Mouse (Mus musculus): ENCODE results near the gene 1110004F10Rik.

Gene 1110004F10Rik

DNA sequence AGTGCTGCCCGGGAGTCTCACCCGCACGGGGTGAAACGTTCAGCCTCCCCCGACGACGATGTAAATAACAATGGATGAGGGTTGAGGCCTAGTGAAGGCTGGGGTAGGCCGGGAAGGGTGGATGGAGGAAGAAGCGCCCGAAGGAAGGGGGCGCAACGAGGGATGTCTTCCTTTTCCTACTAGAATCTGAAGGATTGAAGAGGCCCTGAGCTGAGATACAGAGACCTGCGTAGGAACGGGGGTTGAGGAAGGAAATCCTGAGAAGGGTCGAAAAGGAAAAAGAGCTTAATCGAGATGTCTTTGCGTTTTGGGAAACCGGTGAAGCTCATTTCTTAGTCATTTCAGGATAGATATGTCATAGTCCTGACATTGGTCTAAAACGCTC lies 54.3 kb downstream of the 1110004F10Rik start:
- DNase-seq: no peak

GRCm38 (mm10) chr7:116099952-116100528 lies 60.8 kb downstream of the 1110004F10Rik start:
- no peak for DNase-seq

- no peak for DNase-seq
Observed at GRCm38 (mm10) chr7:116103091-116103490, 63.9 kb downstream of the 1110004F10Rik start.

DNA sequence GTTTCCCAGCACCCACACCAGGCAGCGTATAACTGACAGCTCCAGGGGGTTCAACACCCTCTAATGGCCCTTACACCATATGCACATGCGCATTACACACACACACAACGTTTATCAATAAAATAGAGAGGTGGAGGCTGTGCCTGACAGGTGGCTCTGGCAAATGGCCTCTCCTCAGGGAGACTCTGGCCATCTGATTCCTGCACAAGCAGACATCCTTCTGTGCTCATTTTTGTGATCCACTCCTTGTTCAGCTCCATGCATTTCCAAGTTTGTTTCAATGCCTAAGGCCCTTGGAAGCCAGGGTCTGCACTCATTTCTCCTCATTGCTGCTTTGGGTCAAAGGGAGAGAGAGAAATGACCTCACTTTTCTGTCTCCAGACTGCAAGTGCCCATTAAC lies 71.5 kb downstream of the 1110004F10Rik start:
- peak in 1 of 2 experiments; percentile 43 for DNase-seq

DNA sequence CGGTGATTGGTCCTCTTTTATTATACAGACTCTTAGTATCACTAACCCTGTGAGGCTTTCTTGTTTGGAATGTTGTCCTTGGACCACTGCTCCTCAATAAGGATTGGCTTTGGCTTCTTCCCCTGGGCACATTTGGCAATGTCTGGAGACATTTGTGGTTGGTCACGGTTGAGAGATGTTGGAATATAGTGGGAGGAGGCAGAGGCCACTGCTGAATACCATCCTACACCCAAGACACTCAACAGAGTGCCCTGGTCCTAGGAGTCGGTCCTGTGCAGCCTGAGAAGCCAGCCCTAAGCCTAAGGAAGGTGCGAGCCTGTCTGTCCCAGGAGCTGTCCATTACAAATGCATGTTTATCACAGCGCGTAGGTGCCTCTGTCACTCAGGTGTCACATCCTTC lies 72.3 kb downstream of the 1110004F10Rik start:
- DNase-seq: peak in 1 of 2 experiments; percentile 22

DNA sequence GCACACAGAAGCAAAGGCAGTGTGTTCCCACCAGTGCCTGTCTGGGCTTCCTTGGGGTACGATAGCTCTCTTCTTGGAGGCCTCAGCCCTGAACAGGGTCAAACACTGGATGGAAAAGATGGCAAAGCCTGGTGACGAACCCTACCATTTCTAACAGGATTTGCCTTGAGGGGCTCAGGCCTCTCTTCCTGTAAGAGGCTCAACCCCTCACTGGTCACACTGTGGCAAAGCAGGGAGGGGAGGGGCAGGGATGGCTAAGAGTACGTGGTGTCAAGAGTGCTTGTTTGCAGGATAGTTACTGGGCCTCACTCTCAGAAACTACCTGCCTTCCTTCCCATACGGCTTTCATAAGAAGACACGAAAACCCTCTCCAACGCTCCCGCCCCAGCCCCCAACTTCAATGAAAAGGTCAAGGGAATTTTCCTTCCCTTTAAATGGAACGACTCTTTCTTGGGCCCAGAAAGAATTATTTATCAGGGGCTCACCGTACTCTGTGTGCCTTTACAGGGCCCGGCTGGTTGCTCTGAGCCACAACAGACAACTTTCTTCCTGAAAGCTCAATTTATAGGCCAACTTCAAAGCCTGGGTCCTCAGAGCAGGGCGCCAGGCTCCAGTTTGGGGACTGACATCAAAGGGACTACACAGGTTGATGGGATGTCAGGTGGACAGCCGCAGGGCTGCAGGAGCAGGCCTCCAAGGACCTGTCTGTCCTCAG lies 76.2 kb downstream of the 1110004F10Rik start:
- DNase-seq: no peak

DNA sequence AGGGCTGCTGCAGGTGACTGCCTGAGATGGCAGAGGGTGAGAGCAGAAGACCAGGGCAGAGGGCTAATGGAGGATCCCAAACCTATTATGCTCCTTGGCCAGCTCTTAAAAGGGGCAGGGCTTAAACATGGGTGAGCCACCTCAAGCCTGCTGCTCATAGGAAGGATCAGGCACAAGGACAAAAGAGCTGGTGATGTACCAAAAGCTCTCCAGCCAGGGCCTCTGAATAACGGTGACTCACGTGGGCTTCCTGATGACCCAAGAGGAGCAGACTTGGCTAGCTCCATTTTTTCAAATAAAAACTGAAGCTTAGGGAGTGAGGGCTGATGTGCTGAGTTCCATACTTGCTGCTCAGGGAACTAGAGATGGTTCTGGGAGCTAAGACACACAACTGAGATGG lies 76.8 kb downstream of the 1110004F10Rik start:
- no peak for DNase-seq

GRCm38 (mm10) chr7:116119306-116119857 lies 80.2 kb downstream of the 1110004F10Rik start:
- DNase-seq: no peak

DNA sequence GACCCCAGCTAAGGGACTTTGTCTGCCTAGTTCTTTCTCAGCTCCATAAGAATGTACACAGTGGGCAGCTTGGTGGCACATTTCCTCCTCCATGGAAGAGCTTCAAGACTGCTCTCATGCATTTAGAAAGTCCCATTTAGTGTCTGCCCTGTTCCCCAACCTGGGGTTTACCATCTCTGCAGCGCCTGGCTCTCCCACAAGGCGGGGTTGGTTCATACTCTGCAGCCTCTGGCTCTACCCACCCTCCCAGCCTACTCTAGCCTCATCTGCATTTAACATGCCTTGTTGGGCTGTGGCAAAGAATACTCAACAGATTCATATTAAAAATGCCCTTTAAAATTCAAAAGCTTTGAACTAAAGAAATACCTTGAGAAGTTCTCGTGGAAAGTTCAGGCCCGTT lies 81.5 kb downstream of the 1110004F10Rik start:
- DNase-seq: no peak

DNA sequence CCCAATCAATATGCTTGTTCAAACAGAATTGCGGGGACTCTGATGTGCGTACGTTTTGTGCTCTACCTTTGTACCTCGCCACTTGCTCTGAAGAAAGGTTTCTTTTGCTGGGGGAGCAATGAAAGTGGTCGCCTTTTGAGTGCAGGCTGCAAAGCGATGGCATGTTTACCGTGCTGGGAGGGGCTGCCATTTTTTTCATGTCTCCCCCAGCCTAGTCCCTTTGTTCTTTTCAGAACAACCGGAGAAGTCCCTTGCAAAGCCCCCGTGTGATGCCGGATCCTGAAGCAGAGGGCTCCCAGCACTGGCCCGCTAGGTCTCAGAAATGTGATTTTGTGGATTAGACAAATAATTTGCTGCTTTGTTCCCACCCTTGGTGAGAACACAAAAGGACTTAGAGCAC lies 82.0 kb downstream of the 1110004F10Rik start:
- DNase-seq: no peak

DNA sequence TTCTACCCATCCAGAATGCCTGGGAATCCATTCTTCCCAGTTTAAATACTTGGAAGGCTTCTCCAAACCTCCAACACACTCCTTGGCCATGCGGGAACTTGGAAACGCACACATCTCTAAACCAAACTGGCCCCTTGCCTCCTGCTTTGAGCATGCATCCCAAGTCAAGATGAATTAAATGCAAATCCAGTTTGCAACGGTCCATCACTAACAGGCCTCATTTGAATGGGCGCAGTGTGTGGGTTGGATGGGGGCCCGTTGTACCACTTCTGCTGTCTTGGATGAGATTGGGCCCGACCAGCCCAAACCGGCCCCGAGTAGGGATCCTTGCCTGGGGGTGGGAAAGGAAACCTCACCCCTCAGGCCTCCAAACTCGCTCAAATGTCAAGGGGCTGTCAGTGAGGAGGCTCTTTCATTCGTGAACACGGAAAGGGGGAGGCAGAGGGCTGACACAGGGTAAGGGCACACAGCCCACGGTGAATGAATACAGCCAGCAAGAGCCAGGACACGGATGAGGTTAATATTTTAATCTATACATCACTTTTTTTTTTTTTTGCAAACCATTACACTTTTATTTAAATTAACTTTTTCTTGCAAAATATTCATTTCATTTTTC lies 83.9 kb downstream of the 1110004F10Rik start:
- DNase-seq: peak; percentile 78 to 79

- DNase-seq: peak in 1 of 2 experiments; percentile 32
Observed at GRCm38 (mm10) chr7:116123597-116123985, 84.4 kb downstream of the 1110004F10Rik start.

DNA sequence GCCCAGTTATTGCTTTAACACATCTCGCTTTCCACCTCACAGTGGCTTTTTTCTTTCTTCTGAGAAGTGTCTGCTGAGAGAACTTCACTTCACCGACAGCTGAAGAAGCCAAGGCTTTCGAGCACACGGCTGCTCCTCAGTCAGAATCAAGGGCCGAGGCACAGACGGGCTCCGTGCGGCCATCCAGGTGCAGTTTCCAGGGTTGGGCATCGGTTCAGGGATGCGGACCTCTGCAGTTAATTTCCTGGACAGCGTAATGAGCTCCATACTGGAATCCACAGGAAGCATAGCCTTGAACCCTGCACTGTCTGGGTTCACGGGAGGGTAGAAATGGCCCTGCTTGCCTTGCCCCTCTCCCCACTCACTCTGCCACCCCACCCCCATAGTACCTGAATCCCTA lies 84.9 kb downstream of the 1110004F10Rik start:
- DNase-seq: no peak

DNA sequence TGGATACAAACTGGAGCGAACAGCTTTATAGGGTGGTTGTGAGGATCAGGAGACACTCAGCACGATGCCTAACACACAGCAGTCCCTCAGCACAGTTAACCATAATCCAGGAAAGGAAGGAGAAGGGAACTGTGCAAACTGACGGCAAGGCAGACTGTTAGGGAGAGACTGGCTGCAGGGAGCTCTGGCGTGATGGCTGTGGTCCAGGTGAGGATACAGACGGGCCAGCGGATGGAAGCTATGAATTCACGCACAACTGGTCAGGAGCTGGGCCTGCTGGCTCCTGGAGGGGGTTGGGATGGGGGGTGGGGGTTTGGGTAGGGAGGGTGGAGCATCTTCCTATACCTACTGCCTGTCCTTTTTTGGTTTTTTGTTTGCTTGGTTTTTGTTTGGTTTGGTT lies 86.5 kb downstream of the 1110004F10Rik start:
- DNase-seq: peak; percentile 47 to 71

GRCm38 (mm10) chr7:116127052-116127451 lies 87.9 kb downstream of the 1110004F10Rik start:
- DNase-seq: no peak

DNA sequence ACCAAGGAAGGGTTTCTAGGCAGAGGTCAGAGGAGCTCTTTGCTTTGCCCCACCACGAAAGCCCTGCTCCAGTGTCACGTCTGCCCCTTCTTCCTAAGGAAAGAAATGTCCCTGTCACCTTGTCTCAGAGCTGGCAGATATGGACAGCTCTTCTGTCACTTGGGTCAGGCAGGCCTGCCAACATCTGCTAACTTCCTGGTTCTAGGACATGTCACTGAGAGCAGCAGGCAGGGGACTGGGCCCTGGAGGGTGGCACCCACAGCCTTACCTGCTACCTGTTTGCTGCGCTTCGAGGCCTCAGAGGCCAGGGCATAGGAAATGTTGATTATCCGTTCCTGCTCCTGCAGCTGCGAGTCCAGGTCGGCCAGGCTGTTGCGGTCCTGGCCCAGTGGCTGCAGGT lies 89.1 kb downstream of the 1110004F10Rik start:
- DNase-seq: no peak

GRCm38 (mm10) chr7:116129374-116129773 lies 90.2 kb downstream of the 1110004F10Rik start:
- no peak for DNase-seq

DNA sequence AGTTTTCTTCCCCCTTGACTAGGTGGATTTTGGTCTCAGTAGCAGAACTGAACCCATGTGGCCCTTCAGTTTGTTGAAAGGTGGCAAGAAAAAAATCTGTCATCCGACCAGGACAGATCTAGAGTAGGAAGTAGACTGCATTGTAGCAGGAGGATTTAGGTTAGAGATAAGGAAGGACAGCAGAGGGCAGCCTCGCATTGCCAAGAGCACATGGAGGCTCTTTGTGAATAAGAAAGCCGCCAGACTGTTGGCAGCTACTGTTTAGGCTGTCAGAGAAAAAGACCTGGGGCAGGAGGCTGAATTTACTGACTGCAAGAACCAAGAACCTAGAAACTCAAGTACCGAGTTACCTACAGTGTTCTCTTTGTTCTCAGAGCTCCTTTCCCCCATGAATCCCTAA lies 92.2 kb downstream of the 1110004F10Rik start:
- peak; percentile 72 for DNase-seq

DNA sequence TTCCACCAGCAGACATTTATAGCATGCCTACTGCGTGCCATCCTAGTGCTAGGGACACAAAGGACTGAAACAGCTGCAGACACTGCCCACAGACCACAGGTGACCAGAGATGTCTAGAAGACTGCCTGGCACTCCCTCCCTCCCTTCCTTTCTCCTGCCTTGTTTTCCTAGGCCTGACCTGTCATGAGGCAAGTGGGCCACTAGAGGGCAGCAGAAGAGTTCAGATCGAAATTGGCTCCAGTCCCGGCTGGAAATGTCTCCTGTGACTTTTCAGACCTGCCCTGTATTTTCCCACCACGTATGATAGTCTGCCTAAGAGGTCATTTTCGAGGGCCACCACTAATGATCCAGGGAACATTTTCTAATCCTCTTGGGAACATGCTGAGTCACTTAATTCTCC lies 92.9 kb downstream of the 1110004F10Rik start:
- DNase-seq: peak; percentile 93 to 96

- DNase-seq: peak; percentile 24 to 45
Observed at GRCm38 (mm10) chr7:116134413-116135292, 95.5 kb downstream of the 1110004F10Rik start.

- no peak for DNase-seq
Observed at GRCm38 (mm10) chr7:116137149-116137548, 98.0 kb downstream of the 1110004F10Rik start.

DNA sequence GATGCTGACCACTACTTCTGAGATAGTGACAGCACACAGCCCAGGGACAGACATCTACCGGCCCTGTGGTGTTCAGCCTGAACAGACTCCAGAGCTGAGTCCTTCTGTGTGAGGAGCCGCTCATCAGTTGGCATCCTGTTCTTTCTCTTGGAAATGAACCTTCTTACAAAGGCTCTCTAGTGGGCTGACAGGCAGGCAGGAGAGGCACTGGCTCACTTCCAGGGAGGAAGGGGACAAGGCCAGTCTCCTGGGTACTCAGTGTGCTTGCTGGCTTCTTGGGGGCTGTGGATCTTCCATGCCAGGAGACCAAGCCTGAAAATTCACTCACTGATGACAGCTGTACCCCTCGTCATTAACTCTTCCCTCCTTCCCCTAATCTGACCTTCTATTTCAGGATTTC lies 98.5 kb downstream of the 1110004F10Rik start:
- DNase-seq: no peak

GRCm38 (mm10) chr7:116145030-116145429 lies 105.8 kb downstream of the 1110004F10Rik start:
- no peak for DNase-seq
